Mouse (Mus musculus) hindbrain, embryonic 15.5 days (tissue): ENCODE results near the gene Abcf2. TPM values are rescaled to one million over a fixed set of nuclear protein-coding genes. Genes with fewer than 3 reads are reported as not detected.

Experiments used
- ATAC-seq: fragments of 200-750 bp; cut with Nextera tagmentation; 2 replicates; pipeline ENCODE4 v1.8.0; 2017; ENCODE audit warnings: low read depth, moderate number of reproducible peaks, moderate TSS enrichment; ENCODE audit not compliant: low FRiP score
- H3K27ac ChIP-seq: fragments of 300-500 bp; sonication (generic); replicated peaks from 2 replicates; pipeline ENCODE4 v1.5.1; 2015; ENCODE audit warnings: mild to moderate bottlenecking, inconsistent platforms
- H3K27me3 ChIP-seq: fragments of 300-500 bp; sonication (generic); 2 replicates; pipeline ENCODE4 v1.6.1; 2015; ENCODE audit warnings: control low read depth, inconsistent platforms
- H3K36me3 ChIP-seq: fragments of 300-500 bp; sonication (generic); 2 replicates; pipeline ENCODE4 v1.6.1; 2015; ENCODE audit warnings: control low read depth, inconsistent platforms
- H3K4me1 ChIP-seq: fragments of 300-500 bp; sonication (generic); replicated peaks from 2 replicates; pipeline ENCODE4 v1.6.1; 2015; ENCODE audit warnings: control low read depth, inconsistent platforms
- H3K4me2 ChIP-seq: fragments of 300-500 bp; sonication (generic); 2 replicates; pipeline ENCODE4 v1.6.1; 2015; ENCODE audit warnings: moderate library complexity, mild to moderate bottlenecking, inconsistent platforms
- H3K4me3 ChIP-seq: fragments of 300-500 bp; sonication (generic); 2 replicates; pipeline ENCODE4 v1.5.1; 2015; ENCODE audit warnings: mild to moderate bottlenecking, inconsistent platforms
- H3K9ac ChIP-seq: fragments of 300-500 bp; sonication (generic); 2 replicates; pipeline ENCODE4 v1.6.1; 2015; ENCODE audit warnings: inconsistent platforms
- H3K9me3 ChIP-seq: fragments of 300-500 bp; sonication (generic); 2 replicates; pipeline ENCODE4 v1.6.1; 2016; ENCODE audit warnings: control low read depth, inconsistent platforms
- WGBS: fragments of 180-500 bp; shearing (Covaris S2); methylation state at CpG from one replicate; pipeline ENCODE4 v1.1.7; 2015; 5-methylcytosine and 5-hydroxymethylcytosine counted together
- polyA plus RNA-seq: library from polyadenylated mRNA; unstranded; fragments of >200 nt; fragmentation: Nextera tagmentation; extraction: Ambion mirVana; gene quantifications from 2 replicates; pipeline ENCODE4 v1.2.1, GENCODE M21; 2015

Abcf2 gene
- polyA plus RNA-seq, 1 experiment from 2014 or later = 82.1 TPM

DNA sequence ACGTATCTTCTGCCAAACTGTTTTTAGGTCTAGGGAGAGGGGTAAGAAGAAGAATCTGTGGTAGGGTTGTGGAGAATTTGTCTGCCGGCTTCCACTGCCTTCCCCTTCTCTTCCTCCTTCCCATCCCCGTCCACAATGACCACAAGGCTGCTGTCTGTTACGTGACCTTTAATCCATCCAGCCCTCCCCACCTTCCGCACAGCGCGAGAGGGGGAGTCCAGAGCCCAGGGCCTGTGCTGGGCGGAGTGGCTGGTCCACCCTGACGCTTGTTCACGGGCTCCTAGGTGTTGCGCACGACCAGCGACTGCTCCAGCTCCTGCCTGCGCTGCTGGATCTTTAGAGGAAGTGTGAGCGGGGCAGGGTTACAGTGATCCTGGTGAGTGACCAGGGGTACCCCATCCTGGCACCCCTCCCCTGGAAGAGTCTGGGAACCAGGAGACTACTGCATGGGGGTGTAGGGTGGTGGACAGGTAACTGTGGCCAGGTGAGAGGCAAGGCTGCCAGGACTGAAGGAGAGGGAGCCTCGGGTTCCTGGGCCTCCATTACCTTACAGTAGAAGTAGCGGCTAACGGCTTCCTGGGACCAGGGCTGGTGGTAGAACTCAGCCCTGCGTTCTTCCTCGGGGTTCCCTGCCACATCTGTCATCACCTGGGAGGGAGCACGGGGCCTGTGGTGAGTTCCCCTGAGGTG lies 15.3 kb upstream of the Abcf2 start:
- ATAC-seq = no peak
- H3K4me2 ChIP-seq = no peak overlapping the region
- H3K4me1 ChIP-seq = peaks cover 48% of the 10 kb centered on the region
- WGBS = 71% methylated on average over 21 of the region's 21 CpGs
- H3K4me3 ChIP-seq = no peak overlapping the region
- H3K36me3 ChIP-seq = peaks cover 40% of the 10 kb centered on the region
- no peak overlapping the region for H3K27ac ChIP-seq
- H3K27me3 ChIP-seq = no peaks in the 10 kb centered on the region
- no peak overlapping the region for H3K9ac ChIP-seq
- no peaks in the 10 kb centered on the region for H3K9me3 ChIP-seq

DNA sequence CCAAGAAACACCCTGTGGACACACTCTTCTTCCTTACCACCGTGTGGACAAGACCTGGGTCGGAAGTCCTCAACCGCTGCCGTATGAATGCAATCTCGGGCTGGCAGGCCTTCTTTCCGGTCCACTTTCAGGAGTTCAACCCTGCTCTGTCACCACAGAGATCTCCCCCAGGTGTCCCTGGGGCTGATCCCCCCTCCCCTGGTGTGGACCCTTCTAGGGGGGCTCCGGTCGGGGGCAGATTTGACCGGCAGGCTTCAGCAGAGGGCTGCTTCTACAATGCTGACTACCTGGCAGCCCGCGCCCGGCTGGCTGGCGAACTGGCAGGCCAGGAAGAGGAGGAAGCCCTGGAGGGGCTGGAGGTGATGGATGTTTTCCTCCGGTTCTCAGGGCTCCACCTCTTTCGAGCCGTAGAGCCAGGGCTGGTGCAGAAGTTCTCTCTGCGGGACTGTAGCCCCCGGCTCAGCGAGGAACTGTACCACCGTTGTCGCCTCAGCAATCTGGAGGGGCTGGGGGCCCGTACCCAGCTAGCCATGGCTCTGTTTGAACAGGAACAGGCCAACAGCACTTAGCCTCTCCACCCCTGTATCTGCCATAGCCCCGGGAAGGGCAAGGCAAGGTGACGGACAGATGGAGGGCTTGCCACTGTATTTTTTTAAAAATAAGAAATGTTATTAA lies 14.7 kb upstream of the Abcf2 start:
- no peak overlapping the region for H3K4me2 ChIP-seq
- H3K36me3 ChIP-seq = peaks cover 40% of the 10 kb centered on the region
- H3K9ac ChIP-seq = 0 out of 2 replicates have a peak overlapping the region, but pooled peaks have one; percentile 6
- no peaks in the 10 kb centered on the region for H3K9me3 ChIP-seq
- 57% methylated on average over 24 of the region's 24 CpGs for WGBS
- no peak for ATAC-seq
- no peak overlapping the region for H3K4me3 ChIP-seq
- H3K4me1 ChIP-seq = peaks cover 49% of the 10 kb centered on the region
- no peaks in the 10 kb centered on the region for H3K27me3 ChIP-seq
- no peak overlapping the region for H3K27ac ChIP-seq

DNA sequence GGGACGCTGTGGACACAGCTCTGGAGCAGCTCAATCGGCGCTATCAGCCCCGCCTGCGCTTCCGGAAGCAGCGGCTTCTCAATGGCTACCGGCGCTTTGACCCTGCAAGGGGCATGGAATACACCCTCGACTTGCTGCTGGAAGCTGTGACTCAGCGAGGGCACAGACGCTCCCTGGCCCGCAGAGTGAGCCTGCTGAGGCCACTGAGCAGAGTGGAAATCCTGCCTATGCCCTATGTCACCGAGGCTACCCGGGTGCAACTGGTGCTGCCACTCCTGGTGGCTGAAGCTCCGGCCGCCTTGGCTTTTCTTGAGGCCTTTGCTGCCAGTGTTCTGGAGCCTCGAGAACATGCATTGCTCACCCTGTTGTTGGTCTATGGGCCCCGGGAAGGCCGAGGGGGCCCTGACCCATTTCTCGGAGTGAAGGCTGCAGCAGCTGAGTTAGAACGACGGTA lies 14.0 kb upstream of the Abcf2 start:
- 26% methylated on average over 23 of the region's 23 CpGs for WGBS

DNA sequence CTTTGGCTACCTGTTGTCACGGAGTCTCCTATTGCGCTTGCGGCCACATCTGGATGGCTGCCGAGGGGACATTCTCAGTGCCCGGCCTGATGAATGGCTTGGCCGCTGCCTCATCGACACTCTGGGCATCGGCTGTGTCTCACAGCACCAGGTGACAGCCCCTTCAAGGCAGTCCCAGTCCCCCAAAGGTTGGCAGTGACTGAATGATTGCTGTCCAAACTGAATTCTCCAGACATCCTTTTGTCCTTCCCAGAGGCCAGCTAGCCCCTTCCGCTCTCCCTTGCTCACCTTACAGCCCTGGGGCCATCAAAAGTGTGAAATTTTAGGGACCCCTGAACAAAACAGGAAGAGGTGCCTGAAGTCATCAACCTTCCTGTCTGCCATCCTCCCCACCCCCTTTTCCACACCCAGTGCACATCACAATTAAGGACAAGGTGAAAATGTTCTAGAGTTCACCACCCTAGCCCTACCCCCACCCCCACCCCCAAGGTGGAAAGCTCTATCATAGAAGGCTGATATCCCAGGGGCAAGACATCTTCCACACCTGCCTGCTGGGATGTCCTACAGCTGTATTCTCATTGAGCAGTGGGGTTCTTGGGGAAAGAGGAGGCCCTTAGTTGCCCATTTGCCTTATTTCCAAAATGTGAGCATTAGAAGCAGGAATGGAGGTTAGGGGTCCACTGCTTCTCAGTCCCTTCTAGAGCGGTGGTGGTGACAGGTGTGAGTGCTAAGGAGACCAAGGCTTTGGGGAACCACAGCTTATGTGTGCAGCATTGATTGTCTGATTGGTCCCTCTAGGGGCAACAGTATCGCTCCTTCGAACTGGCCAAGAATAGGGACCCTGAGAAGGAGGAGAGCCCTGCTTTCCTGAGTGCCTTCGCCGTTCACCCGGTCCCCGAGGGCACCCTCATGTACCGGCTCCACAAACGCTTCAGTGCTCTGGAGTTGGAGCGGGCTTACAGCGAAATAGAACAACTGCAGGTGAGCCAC lies 12.5 kb upstream of the Abcf2 start:
- no peak for ATAC-seq
- Histone ChIP-seq H3K4me3 (no peak overlapping the region), H3K9ac (no peak overlapping the region), H3K9me3 (no peaks in the 10 kb centered on the region), H3K4me2 (no peak overlapping the region), H3K27ac (no peak overlapping the region), H3K36me3 (peaks cover 30% of the 10 kb centered on the region), H3K27me3 (no peaks in the 10 kb centered on the region), H3K4me1 (peaks cover 35% of the 10 kb centered on the region)
- 90% methylated on average over 20 of the region's 20 CpGs for WGBS

More for the DNA sequence above, 14.0 kb upstream of the Abcf2 start:
- peaks cover 40% of the 10 kb centered on the region for H3K36me3 ChIP-seq
- no peak overlapping the region for H3K4me3 ChIP-seq
- H3K27me3 ChIP-seq = no peaks in the 10 kb centered on the region
- no peak for ATAC-seq
- H3K4me2 ChIP-seq = 0 out of 2 replicates have a peak overlapping the region, but pooled peaks have one; percentile 5
- H3K9me3 ChIP-seq = no peaks in the 10 kb centered on the region
- H3K9ac ChIP-seq = 0 out of 2 replicates have a peak overlapping the region, but pooled peaks have one; percentile 6
- no peak overlapping the region for H3K27ac ChIP-seq
- H3K4me1 ChIP-seq = peaks cover 43% of the 10 kb centered on the region

DNA sequence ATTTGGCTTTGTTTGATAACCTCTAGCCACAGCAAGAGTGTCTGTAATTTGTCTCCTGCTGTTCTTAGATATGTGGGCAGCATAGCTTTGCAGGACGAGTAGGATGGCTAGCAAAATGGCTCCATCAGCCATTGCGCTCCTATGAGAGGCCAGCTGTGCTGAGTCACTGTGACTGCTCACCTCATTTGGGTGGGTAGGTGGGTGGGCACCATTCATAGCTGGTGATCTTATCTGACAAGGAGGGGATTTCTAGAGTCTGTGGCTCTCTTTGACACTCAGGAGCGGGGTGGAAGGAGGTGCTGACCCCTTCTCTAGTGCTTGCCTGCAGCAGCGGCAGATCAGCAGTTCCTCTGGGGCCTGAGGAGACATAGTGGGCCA lies 9.9 kb upstream of the Abcf2 start:
- H3K4me2 ChIP-seq = peak overlapping the region; percentile 82
- H3K9ac ChIP-seq = peak overlapping the region; percentile 68
- peak overlapping the region; percentile 79 for H3K27ac ChIP-seq
- peaks cover 4% of the 10 kb centered on the region; the same call in 1 of the 2 replicates for H3K36me3 ChIP-seq
- peak overlapping the region; percentile 61 for H3K4me3 ChIP-seq
- no peaks in the 10 kb centered on the region for H3K9me3 ChIP-seq
- 27% methylated on average over 4 of the region's 4 CpGs for WGBS
- H3K4me1 ChIP-seq = peaks cover 35% of the 10 kb centered on the region
- 0 out of 2 replicates have a peak, but pooled peaks have one; percentile 13 for ATAC-seq
- H3K27me3 ChIP-seq = no peaks in the 10 kb centered on the region

DNA sequence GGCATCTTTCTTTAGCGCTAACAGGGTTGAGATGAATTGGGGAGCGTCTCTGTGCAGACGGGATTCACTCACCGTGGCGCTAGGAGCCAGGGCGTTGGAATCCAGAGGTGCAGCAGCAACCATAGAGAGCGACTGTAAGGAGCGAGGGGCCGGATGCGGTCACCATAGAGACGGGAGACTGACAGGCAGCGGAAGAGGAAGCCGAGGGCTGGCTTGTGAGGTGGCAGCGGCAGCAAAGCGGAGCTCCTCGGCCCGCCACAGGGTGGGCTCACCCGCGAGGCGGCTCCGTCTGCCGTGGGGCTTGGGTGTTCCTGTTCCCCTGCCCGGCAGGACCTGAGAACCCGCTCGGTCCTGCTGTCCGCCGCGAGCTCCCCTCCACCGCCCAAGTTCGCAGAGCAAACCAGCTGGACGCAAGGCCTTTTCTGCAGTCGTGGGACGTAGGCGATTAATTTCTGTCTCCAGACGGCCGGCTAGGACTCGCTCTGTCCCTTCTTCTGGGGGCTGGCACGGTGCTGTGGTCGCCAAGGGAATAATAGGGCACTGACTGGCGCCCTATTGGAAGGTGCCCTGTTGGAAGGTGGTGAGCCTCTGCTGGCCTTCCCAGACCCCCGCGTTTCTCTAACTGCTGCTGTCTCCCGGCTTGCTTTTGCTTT lies 9.4 kb upstream of the Abcf2 start, which contains the start of gene Chpf2:
Gene Chpf2, plus strand, starts transcription at position 195 of the 653 bp plus-strand sequence.
- H3K4me1 ChIP-seq = peaks cover 32% of the 10 kb centered on the region
- H3K36me3 ChIP-seq = 0 out of 2 replicates have a peak, but pooled peaks cover 3% of the 10 kb centered on the region
- peak within 1 kb of the TSS; percentile 79 for H3K27ac ChIP-seq
- no peaks in the 10 kb centered on the region for H3K27me3 ChIP-seq
- WGBS = under 1% methylated on average over 43 of the region's 43 CpGs
- H3K4me2 ChIP-seq = peak within 1 kb of the TSS; percentile 82
- H3K9me3 ChIP-seq = no peaks in the 10 kb centered on the region
- H3K4me3 ChIP-seq = peak within 1 kb of the TSS; percentile 61
- peak; percentile 89 for ATAC-seq
- H3K9ac ChIP-seq = peak within 1 kb of the TSS; percentile 68

DNA sequence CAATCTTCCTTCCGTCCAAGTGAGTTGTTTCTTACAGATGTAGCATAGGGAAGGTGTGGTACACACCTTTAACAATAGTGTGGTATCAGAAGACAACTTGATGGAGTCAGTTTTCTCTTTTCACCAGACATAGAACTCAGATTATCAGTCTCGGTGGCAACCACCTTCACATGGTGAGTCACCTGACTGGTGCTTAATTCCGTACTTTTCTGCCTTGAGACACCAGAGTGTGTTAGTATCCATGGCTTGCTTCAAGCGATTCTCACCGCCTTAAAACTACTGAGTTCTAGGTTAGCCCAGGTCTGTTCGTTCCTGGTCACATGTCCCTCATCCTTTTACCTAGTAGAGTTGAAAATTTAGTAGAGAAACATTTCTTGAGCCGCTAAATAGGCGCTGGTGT lies 8.8 kb upstream of the Abcf2 start:
- no peaks in the 10 kb centered on the region for H3K27me3 ChIP-seq
- H3K27ac ChIP-seq = peak overlapping the region; percentile 79
- H3K4me3 ChIP-seq = peak overlapping the region; percentile 61
- no peaks in the 10 kb centered on the region for H3K9me3 ChIP-seq
- ATAC-seq = peak; percentile 50
- peaks cover 26% of the 10 kb centered on the region for H3K4me1 ChIP-seq
- peak overlapping the region; percentile 82 for H3K4me2 ChIP-seq
- no peaks in the 10 kb centered on the region for H3K36me3 ChIP-seq
- peak overlapping the region; percentile 52 for H3K9ac ChIP-seq
- WGBS = 11% methylated on average over 8 of the region's 8 CpGs

DNA sequence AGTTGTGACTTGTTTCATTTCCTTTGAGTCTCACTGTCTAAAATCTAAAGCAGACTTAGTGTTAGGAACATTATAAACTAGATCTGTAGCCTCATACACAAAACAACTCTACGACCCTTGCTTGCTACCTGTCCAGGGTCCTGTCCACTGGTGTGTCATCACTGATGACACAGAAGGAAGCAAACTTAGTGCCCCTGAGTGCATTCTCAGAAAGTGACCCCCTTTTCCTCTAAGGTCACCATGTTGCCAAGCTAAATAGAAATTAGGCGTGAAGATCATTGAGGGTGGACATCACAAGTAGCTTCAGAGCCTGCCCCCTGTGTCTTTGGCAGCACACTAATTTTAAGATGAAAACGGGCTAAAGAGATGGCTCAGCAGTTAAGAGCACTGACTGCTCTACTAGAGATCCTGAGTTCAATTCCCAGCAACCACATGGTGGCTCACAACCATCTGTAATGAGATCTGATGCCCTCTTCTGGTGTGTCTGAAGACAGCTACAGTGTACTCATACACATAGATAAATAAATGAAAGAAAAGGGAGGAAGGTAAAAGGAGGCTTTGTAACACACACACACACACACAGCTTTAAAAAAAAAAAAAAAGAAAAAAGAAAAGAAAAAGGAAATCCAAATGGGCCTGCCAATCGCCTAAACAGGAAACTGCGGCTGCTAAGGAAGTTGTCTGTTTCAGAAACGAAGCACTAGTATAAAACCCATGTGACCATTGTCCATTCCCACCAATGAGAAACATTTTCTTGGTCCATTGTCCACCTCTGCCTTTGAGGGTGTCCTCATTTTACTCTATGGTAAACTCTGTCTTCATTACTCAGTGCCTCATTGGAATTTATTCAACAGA lies 1.1 kb upstream of the Abcf2 start:
- H3K4me3 ChIP-seq = peak overlapping the region; percentile 90
- no peaks in the 10 kb centered on the region for H3K27me3 ChIP-seq
- H3K36me3 ChIP-seq = peaks cover 12% of the 10 kb centered on the region
- H3K27ac ChIP-seq = peak overlapping the region; percentile 73; the same call in 1 of the 2 replicates
- H3K4me1 ChIP-seq = peaks cover 18% of the 10 kb centered on the region
- WGBS = 69% methylated on average over 6 of the region's 6 CpGs
- ATAC-seq = no peak; the same call in 1 of the 2 replicates
- H3K9ac ChIP-seq = no peak overlapping the region
- H3K9me3 ChIP-seq = no peaks in the 10 kb centered on the region
- H3K4me2 ChIP-seq = peak overlapping the region; percentile 86

DNA sequence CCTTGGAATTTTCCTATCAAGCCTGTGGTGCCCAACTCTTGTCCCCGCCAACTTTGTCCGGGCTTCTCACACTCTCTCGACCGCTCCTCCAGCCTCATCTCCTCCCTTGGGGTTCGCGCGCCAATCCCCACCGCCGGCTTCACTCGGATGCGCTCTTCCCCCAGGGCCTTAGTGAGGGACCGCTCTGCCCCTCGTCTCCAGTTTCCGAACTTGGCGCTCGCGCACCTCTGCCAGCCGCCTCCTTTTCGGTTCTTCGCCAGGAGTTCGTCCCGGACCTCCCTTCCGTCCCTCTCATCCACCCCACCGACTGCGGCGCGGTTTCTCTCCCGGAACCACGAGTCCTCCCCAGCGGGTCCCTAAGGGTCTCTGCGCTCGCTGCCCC lies 475 bp downstream of the Abcf2 start:
- peak overlapping the region; percentile 90 for H3K4me3 ChIP-seq
- WGBS = under 1% methylated on average over 32 of the region's 32 CpGs
- no peaks in the 10 kb centered on the region for H3K9me3 ChIP-seq
- ATAC-seq = no peak; the same call in 1 of the 2 replicates
- peaks cover 18% of the 10 kb centered on the region for H3K4me1 ChIP-seq
- no peaks in the 10 kb centered on the region for H3K27me3 ChIP-seq
- peaks cover 26% of the 10 kb centered on the region for H3K36me3 ChIP-seq
- peak overlapping the region; percentile 65 for H3K9ac ChIP-seq
- H3K4me2 ChIP-seq = peak overlapping the region; percentile 86
- H3K27ac ChIP-seq = peak overlapping the region; percentile 81

DNA sequence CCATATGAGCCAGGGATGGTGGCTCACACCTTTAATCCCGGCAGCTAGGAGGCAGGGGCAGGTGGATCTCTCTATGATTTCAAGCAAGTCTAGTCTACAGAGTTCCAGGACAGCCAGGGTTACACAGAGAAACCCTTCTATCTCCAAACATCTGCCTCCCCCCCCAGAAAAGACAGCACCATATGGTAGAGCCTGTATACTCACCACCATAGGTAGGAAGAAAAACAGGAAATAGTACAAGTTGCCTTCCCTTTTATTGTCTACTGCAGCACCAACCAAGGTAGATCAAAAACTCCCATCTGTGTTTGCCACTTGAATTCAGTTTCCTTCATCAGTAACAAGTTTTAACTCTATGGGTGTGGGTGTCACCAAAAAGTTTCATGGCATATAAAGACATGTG lies 1.3 kb downstream of the Abcf2 start:
- no peaks in the 10 kb centered on the region for H3K9me3 ChIP-seq
- no peak overlapping the region for H3K27ac ChIP-seq
- no peaks in the 10 kb centered on the region for H3K27me3 ChIP-seq
- H3K4me1 ChIP-seq = peaks cover 18% of the 10 kb centered on the region
- H3K9ac ChIP-seq = no peak overlapping the region
- 0 out of 2 replicates have a peak overlapping the region, but pooled peaks have one; percentile 90 for H3K4me3 ChIP-seq
- H3K36me3 ChIP-seq = peaks cover 34% of the 10 kb centered on the region
- peak overlapping the region; percentile 86 for H3K4me2 ChIP-seq
- no peak for ATAC-seq
- 77% methylated on average over 1 of the region's 1 CpGs for WGBS
